Mouse (Mus musculus) heart, postnatal 25 days (tissue): ENCODE data around the gene Rbms3. TPM values are rescaled to one million over a fixed set of nuclear protein-coding genes. Genes with fewer than 3 reads are reported as not detected.

Experiments used
- DNase-seq: peaks from one replicate; pipeline ENCODE4 v3.0.0; 2022; ENCODE audit warnings: low spot score
- intact Hi-C: fragments of 180-260 bp; cut with DNase I; formaldehyde crosslinking; loops from one replicate; pipeline ENCODE4 v1.15.1; 2025
- total RNA-seq, 2 experiments: library from RNA; stranded (reverse); gene quantifications; 2 replicates each; pipeline ENCODE4 v1.2.3; 2021

Gene Rbms3
- total RNA-seq, 2 experiments from 2014 or later = 12.5 to 12.7 TPM

DNA sequence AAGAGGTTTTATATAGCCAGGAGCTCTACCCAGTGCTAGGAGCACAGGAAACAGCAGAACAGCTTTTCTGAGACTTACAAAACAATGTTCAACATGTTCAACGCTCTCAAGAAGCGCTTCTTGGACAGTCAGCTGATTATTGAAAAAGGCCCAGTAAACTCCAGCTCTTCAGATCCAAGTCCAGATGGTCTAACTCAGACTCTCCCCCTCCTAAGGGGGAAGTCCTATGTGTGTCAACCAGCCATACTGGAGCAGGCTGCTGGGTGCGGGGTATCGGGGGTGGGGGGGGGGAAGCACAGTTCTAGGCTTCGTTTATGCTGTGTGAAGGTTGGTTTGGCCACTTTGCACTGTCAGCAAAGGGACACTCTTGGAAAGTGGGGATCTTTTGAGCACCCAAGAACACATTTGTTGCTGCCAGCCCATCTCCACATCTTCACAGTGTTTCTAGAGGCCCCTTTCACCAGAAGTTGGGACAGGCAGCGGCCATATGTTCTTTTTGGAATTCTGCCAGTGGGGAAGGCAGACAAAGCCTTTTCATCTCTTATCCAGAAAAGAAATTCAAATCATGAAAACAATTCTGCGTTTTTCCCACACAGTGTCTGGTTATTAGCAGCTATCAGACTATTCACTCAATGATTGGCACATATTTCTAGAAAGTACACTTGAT lies 485.5 kb downstream of the Rbms3 start:
- intact Hi-C loops = no loop called here
- no peak for DNase-seq

DNA sequence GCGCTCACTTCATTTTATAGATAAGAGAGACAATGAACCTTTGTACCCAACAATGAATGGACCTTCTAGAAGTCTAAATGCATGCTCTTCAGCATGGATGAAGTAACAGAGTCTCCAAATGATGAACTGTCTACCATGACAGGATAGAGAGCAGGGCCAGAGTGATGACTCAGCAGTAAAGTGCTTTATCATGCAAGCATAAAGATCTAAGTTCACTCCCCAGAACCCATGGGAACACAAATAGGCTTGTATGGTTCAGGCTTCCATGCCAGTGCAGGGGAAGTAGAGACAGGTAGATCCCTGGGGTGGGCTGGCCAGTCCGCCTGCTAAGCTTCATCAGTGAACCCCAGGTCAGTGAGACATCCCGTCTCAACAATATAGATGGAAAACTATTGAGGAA lies 489.7 kb downstream of the Rbms3 start:
- intact Hi-C loops = no loop called here
- DNase-seq = no peak

DNA sequence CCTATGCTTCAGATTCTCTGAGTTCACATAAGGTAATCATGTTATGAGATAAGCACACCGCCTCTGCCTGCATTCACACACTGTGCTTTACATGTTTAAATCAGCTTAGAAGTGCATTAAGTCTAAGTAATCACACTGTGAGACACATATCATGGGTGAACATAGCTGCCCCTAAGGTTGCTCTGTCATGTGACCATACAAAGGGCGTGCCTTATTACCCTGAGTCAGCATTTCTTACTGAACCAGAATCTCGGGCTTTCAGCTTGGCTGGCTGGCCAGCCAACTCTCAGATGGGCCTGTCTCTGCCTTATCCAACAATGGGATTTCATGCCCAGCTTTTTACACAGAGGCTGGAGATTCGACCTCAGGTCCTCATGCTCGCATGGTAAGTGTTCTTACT lies 493.3 kb downstream of the Rbms3 start:
- DNase-seq = no peak
- intact Hi-C loops = no loop called here

DNA sequence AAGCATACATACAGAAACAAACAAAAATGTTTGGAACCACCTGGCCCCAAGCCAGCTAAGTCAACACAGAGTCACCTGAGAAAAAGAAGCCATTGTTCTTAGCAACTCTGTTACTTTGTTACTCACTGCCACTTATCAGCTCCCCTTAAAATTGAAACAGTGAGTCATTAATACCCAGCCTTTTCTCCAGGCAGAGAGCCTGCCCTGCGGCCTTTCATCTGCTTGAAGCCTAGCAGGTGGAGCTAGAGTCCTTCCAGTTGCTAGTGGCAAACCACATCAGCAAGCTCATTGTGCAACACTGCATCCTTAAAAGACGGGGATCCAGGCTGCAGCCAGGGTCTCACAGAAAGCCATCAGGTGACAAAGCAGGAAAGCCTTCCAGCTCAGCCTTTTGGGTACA lies 495.7 kb downstream of the Rbms3 start:
- no peak for DNase-seq

DNA sequence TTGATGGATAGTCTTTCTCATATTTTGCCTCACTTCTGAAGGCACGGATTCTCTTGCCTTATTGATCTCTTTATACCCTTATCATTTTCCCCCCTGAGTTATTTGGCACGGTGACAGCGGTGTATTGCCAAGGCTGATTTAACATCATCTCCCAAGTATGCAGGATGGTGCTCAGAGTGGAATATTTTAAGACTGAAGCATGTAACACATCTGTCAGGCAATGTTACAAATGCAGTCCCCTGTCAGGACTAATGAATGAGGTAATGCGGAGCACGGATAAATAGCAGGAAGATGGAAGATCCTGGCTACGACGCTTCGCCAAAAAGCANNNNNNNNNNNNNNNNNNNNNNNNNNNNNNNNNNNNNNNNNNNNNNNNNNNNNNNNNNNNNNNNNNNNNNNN lies 502.9 kb downstream of the Rbms3 start:
- no peak for DNase-seq
- intact Hi-C loops = no loop called here

More for the DNA sequence above, 495.7 kb downstream of the Rbms3 start:
- intact Hi-C loops = no loop called here

DNA sequence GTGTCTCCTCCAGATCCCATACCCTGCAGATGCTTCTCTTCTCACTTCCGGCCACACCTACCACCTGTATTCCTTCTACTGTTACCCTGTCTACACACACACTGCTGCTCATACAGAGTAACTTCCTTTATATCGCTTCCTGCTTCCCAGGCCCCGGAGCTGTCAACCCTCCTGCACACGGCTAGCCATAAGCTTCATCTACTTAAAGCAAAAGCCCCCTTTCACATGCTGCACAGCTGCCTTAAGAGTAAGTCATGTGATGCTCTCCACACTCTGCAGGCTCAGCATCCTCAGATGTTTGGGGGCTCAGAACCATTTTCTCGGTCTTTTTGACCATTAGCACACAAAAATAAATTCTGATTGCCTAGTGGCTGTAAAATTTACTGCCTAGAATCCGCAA lies 503.9 kb downstream of the Rbms3 start:
- DNase-seq = no peak
- intact Hi-C loops = no loop called here

DNA sequence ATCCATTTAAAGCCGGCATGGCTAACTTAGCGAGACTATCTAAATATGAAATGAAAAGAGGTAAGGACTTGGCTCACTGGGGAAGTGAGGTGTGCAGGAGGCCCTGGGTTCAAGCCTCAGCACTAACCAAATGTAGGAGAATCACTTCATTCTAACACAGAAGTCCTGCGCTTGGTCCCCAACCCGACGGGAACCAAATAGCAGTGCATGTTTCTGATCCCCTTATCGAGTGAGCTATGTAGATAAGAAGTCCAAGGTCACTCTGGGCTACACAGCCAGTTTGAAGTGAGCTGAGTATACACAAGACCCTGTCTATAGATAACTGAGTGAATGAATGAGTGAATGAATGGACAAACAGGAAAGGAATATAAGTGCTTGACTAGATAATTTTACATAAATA lies 508.1 kb downstream of the Rbms3 start:
- DNase-seq = no peak
- intact Hi-C loops = no loop called here

DNA sequence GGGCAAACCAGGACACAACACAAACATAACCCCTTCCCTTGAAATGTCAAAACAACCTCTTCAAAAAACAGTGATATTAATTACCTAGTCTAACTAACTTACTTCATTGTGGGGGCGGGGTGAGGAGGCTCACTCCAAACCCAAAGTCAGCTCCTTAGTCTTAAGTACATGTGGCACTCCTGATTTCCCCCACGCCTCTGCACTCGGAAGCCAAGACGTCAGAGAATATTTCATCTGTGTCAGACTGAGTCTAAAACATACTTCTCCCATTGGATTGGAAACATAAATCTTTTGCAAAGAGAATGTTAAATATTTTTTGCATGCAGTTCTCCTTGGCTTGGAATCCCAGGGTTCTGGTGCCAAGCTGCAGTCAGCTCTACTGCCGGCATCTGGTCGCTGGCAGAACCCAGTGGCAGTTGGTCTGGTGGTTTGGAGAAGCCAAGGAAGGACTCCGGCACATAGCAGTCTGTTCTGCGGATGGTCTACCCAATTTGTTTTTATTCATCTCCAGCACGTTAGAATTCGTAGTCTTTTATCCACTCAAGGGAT lies 512.5 kb downstream of the Rbms3 start:
- intact Hi-C loops = no loop called here
- no peak for DNase-seq

DNA sequence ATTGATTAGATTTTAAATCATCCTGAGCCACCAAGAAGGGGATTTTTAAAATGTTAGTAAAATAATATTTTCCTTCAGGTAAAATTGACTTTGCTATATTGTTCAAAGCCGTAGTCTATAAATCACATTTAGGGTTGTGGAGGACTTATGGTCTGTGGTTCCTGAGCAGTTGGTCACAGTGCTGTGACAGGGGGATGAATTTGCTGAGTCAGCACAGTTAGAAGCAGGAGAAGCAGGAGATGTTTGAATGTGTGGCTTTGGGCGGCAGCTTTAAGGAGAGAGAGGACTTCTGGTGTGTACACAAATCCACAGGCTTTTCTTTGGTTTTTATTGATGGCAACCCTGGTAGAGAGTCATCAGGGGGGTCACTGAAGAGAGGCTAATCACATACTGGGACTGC lies 514.1 kb downstream of the Rbms3 start:
- no peak for DNase-seq
- intact Hi-C loops = no loop called here

DNA sequence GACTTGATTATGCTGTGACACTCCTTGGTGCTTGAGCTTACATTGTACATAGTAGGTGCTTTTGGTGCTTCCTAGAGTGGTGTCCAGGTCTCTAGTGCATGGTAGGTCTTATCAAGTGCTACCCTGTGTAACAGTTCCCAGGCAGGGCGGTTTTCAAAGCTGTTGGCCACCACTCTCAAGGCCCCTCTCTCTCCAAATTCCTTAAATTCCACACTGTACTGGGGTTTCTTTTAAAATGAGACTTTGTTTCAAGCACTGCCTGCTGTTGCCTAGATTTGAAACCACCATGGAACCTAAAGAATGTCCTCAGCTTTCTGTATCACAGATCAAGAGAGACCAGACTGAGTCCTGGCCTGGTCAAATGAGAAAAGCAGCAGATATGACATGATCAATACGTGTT lies 516.1 kb downstream of the Rbms3 start:
- DNase-seq = no peak
- intact Hi-C loops = no loop called here

DNA sequence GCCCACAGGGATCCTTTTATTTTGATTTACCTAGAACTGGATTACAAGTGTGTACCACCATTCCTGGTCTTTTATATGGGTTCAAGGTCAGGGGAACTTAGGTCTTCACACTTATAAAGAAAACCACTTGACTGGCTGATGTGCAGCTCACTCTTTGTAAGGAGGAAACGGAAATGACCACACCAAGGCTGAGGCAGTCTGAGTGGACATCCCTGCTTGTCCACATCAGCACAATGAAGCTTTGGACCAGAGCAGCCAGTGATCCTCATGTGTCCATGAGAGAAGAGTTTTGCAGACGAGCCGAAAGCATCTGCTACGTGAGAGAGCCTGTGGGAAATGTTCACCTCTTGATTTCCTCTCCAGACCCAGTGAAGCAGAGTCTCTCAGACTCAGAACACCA lies 521.8 kb downstream of the Rbms3 start:
- intact Hi-C loops = no loop called here

DNA sequence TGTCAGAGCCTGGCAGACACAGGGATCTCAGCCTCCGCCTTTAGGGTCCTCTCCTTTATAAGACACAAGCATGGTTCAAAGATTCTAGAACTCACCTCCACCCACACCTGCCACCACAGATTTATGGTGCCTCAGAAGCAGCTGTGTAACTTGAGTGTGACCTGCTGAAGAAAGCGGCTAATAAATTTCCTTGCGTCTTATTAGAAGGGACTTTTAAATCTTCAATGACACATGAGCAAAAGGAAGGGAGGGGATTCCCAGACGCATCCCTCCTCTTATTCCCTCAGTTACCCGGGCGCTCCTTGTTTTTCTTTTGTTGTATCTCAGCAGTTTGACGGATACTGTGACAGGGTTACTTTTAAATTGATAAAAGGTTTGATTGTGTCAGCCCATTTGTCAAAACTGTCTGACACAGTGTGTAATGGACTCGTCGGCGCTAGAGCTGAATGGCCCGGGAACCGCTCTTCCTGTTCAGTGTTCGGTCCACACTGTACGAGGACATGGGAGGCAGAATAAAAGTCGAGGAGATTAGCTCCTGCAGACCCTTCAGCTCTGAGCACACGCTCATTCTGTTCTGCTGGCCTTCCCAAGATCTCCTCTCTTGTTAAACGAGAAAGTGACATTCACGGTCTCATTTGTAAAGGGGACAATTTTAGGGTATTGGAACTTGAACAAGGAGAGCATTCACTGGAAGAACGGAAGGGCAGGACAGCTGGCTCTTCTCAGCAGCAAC lies 527.3 kb downstream of the Rbms3 start:
- no peak for DNase-seq
- intact Hi-C loops = no loop called here

More for the DNA sequence above, 521.8 kb downstream of the Rbms3 start:
- no peak for DNase-seq

DNA sequence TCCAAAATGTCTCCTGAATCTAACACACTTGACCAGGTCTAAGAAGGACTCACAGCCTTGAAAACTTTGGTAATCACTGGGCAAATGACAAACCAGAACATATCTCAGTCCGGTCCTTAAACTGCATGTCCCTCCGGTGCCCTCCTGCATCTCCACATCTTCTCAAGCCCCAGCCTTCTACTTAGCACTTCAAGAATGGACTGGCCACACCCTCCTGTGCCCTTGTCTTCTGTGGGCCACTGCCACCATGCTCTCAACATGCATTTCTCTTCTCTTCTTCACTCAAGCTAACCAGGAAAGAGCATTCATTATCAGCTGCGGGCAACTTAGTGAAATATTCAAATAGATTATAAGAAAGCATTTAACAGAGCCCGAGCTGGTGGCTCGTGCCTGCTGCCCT lies 529.5 kb downstream of the Rbms3 start:
- DNase-seq = no peak
- intact Hi-C loops = no loop called here

DNA sequence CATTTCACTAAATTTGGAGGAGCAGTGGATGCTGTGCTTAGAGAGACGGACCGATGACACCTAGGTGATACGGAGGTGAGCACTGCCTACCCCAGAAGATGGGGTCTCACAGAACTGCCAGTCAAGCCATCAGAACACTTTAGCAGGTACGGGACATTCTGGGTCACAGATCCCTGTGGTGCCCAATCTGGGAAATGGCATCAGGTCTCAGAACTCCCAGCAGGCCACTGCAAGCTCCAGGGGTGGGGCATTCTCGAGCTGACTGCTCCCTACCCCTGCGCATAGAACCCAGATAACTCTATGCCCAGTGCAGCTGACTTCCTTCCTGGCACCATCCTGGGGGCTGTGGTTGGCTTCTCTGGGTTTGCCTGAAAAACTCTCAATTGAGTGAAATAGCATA lies 536.2 kb downstream of the Rbms3 start:
- intact Hi-C loops = no loop called here
- DNase-seq = no peak

DNA sequence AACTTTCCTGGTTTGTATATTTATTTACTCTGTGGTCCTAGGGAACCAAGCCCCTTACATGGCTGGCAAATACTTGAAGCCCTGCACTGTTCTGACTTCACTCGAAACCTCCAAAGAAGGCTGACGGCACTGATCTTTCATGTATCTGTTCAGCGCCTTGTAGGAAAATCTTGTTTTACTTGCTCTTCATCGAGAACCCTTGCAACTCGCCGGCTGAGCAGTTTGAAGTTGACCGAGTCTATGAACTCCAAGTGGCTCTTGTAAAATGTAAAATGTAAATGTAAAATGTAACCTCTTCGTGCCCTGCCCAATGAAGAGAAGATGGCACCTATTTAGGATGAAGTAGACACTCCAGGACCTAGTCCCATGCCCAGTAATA lies 537.5 kb downstream of the Rbms3 start:
- DNase-seq = no peak
- intact Hi-C loops = no loop called here

DNA sequence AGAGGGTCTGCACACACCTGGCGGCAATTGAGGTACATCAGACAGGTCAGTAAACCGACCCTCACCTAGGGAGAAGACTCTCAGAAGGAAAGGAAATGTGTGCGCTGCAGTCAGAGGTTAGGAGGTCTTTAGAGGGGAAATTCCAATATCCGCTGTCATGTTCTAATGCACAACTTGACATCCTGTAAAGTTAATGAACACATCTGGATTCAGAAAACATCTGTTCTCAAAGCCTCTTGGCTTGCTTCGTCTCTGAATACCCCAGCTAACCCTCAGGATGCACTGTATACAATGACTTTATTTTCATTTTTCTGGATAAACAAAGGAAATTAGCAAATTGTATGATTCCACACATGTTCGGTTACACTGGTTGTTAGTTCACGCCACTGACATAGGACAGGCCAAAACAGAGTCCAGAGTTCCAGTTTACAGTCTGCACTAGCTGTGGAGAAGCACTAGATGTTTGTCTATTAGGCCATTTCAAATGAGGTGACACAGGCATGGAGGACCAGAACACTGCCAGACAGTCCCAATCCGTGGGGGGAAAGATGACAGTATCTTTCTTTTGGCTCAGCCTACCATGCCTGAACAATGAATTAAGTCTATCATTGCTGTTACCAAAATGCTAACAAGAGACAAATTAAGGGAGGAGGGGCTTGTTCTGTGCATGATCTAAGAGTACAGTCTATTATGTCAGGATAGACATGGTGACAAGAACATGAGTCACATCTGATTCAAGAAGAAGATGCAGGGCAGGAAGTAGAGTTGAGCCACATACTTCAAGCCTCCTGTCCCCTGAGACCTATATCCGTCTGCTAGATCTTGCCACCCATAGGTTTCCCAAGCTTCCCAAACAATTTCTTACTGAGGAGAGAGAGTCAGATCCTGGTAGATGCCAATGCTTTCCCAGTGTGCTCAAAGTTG lies 538.2 kb downstream of the Rbms3 start:
- intact Hi-C loops = no loop called here
- DNase-seq = no peak

DNA sequence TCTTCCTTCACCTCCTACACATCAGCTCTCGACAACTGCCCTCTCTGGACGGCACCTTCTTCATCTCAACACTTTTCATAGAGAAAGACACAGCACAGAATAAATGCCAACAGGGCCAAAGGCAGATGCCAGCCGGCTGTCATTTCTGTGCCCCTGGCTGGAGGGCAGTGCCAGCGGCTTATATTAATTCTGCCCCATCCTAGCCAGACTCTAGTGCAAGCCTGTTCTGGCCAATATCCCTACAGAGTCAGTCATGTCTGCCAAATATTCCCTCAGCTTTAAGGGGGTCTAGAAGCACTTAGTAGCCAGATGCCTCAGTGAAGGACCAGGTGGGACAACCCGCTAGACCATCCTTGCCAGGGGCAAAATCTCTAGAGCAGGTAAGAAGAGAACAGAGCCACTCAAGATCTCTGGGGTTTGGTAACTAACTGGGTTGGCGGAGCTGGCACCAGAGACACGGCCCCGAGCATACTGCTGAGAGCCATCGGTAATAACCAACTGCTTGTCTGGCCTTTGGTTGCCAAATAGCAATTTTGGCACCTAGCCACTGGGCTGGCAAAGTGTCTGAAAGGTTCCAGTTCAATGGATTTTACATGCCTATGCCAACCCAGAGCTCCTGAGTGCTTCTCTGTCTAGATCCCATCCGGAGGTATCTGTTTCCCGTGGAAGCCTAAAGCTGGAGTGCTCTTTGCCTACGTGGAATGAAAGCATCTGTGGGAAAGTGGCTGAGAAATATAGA lies 540.1 kb downstream of the Rbms3 start:
- intact Hi-C loops = no loop called here
- no peak for DNase-seq

DNA sequence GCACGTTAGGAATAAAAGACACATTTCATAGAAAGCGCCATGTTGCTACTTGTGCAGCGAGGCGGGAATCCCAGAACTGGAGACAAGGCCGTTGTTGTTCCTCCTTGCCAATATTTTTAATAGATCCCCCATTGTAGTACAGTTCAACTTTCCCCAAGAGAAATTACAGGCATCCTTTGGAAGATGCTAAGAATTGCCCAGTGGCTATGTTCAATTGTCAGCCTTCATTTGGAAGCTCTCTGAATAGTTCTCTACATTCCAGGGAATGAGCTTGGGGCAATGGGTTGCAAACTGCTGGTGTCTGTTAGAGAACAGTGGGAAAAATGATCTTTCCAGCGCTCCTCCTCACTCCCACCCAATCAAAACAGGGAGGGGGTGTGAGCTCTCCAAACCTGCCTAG lies 541.4 kb downstream of the Rbms3 start:
- intact Hi-C loops = no loop called here
- DNase-seq = no peak

DNA sequence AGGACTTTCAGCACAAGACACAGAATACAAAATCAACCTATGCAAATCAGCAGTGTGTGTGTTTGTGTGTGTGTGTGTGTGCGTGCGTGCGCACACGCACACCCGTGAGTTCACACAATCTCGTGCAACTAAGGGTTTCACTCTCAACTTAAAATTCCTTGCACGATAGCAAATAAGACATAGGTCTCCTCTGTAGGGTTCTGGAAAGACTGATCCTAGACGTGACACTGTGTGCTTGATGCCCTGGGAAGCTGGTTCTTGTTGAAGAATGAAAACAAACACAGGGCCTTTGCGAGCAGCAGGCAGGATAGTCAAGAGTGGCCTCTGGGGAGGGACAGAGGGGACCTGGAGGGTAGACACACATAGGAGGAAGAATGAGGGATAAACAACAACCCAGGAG lies 544.0 kb downstream of the Rbms3 start:
- DNase-seq = no peak

DNA sequence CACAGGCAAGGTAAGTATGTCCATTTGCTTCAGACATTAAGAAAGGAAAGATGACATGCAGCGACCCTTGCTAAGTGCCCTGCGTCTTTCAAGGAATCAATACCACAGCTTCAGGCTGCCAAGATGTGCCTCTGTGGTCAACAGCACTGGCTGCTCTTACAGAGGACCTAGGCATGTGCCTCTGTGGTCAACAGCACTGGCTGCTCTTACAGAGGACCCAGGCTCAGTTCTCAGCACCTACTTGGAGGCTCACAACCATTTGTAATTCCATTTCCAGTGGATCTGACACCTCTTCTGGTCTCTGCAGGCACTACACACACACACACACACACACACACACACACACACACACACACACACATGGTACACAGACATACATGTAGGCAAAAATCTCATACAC lies 545.2 kb downstream of the Rbms3 start:
- intact Hi-C loops = no loop called here
- DNase-seq = no peak

More for the DNA sequence above, 544.0 kb downstream of the Rbms3 start:
- intact Hi-C loops = no loop called here
